Mouse (Mus musculus): Measurements from ENCODE around the gene Gm5136. TPM values are rescaled to one million over a fixed set of nuclear protein-coding genes. Genes with fewer than 3 reads are reported as not detected.

The Gm5136 gene
- not detected for total RNA-seq (2023)

GRCm38 (mm10) chr10:108699946-108700345, at the start of gene Gm5136:
TSS of gene Gm5136 (minus strand) at chr10:108700160.

